Mouse (Mus musculus) hindbrain, embryonic 10.5 days (tissue): ENCODE data around the gene Il2ra. TPM values are rescaled to one million over a fixed set of nuclear protein-coding genes. Genes with fewer than 3 reads are reported as not detected.
"Not testable (repeated sequence)": the region's sequence is repeated elsewhere in the genome, so short reads cannot be mapped to it uniquely, and the experiment has no call there.

Source experiments
- DNase-seq: peaks from one replicate; pipeline ENCODE4 v3.0.0-alpha.2; 2017; ENCODE audit warnings: low spot score
- H3K27ac ChIP-seq: fragments of 300-500 bp; sonication (generic); 2 replicates; pipeline ENCODE4 v1.5.1; 2016; ENCODE audit warnings: mild to moderate bottlenecking, moderate library complexity
- H3K27me3 ChIP-seq: fragments of 300-500 bp; sonication (generic); 2 replicates; pipeline ENCODE4 v1.6.1; 2016; ENCODE audit warnings: mild to moderate bottlenecking; ENCODE audit not compliant: poor library complexity, insufficient read depth, severe bottlenecking
- H3K36me3 ChIP-seq: fragments of 300-500 bp; sonication (generic); 2 replicates; pipeline ENCODE4 v1.6.1; 2016; ENCODE audit warnings: mild to moderate bottlenecking, moderate library complexity
- H3K4me1 ChIP-seq: fragments of 300-500 bp; sonication (generic); replicated peaks from 2 replicates; pipeline ENCODE4 v1.6.1; 2016; ENCODE audit warnings: mild to moderate bottlenecking
- H3K4me3 ChIP-seq: fragments of 300-500 bp; sonication (generic); 2 replicates; pipeline ENCODE4 v1.5.1; 2016; ENCODE audit warnings: mild to moderate bottlenecking, moderate library complexity
- H3K9me3 ChIP-seq: fragments of 300-500 bp; sonication (generic); 2 replicates; pipeline ENCODE4 v1.6.1; 2016; ENCODE audit warnings: mild to moderate bottlenecking, moderate library complexity
- WGBS: fragments of 180-500 bp; shearing (Covaris S2); methylation state at CpG from one replicate; pipeline ENCODE4 v1.1.7; 2016; 5-methylcytosine and 5-hydroxymethylcytosine counted together
- polyA plus RNA-seq: library from polyadenylated mRNA; unstranded; fragments of >200 nt; fragmentation: Nextera tagmentation; extraction: Ambion mirVana; gene quantifications from 2 replicates; pipeline ENCODE4 v1.2.1, GENCODE M21; 2016

The Il2ra gene
- polyA plus RNA-seq: not detected in 2 replicates

GRCm38 (mm10) chr2:11642451-11642941 lies at the start of gene Il2ra:
Gene Il2ra (plus strand): TSS chr2:11642807.
- H3K9me3 ChIP-seq: no peaks in the 10 kb centered on the region
- DNase-seq: no peak
- no peak within 1 kb of the TSS for H3K27ac ChIP-seq
- 91% methylated on average over 3 of the region's 3 CpGs for WGBS
- H3K4me1 ChIP-seq: no peaks in the 10 kb centered on the region
- no peak within 1 kb of the TSS for H3K4me3 ChIP-seq
- no peaks in the 10 kb centered on the region for H3K27me3 ChIP-seq
- H3K36me3 ChIP-seq: no peaks in the 10 kb centered on the region

GRCm38 (mm10) chr2:11596690-11597089 lies 45.9 kb upstream of the Il2ra start:
- no peak for DNase-seq
- Histone ChIP-seq H3K27ac (no peak overlapping the region), H3K4me1 (peaks cover 2% of the 10 kb centered on the region), H3K9me3 (no peaks in the 10 kb centered on the region), H3K27me3 (no peaks in the 10 kb centered on the region), H3K4me3 (no peak overlapping the region), H3K36me3 (peaks cover 91% of the 10 kb centered on the region)
- WGBS: 93% methylated on average over 2 of the region's 2 CpGs

- no peak for DNase-seq
- peaks cover 10% of the 10 kb centered on the region for H3K4me1 ChIP-seq
- H3K27ac ChIP-seq: no peak overlapping the region
- H3K9me3 ChIP-seq: no peaks in the 10 kb centered on the region
- 96% methylated on average over 7 of the region's 7 CpGs for WGBS
- peaks cover 79% of the 10 kb centered on the region for H3K36me3 ChIP-seq
- no peak overlapping the region for H3K4me3 ChIP-seq
- H3K27me3 ChIP-seq: no peaks in the 10 kb centered on the region
Observed at GRCm38 (mm10) chr2:11597906-11598305, 44.7 kb upstream of the Il2ra start.

GRCm38 (mm10) chr2:11601795-11602194 lies 40.8 kb upstream of the Il2ra start:
- WGBS: 86% methylated on average over 6 of the region's 6 CpGs
- no peaks in the 10 kb centered on the region for H3K27me3 ChIP-seq
- H3K9me3 ChIP-seq: no peaks in the 10 kb centered on the region
- DNase-seq: no peak
- peaks cover 45% of the 10 kb centered on the region for H3K36me3 ChIP-seq
- peak overlapping the region; percentile 96 for H3K4me3 ChIP-seq
- peaks cover 10% of the 10 kb centered on the region for H3K4me1 ChIP-seq
- no peak overlapping the region for H3K27ac ChIP-seq

- H3K27me3 ChIP-seq: no peaks in the 10 kb centered on the region
- peaks cover 35% of the 10 kb centered on the region for H3K36me3 ChIP-seq
- H3K4me3 ChIP-seq: peak overlapping the region; percentile 96
- H3K9me3 ChIP-seq: no peaks in the 10 kb centered on the region
- peaks cover 10% of the 10 kb centered on the region for H3K4me1 ChIP-seq
- 1% methylated on average over 78 of the region's 78 CpGs for WGBS
- peak overlapping the region; percentile 97 for H3K27ac ChIP-seq
- peak; percentile 95 for DNase-seq
Observed at GRCm38 (mm10) chr2:11602506-11603489, 39.8 kb upstream of the Il2ra start.

- H3K27ac ChIP-seq: peak within 1 kb of the TSS; percentile 97
- no peaks in the 10 kb centered on the region for H3K9me3 ChIP-seq
- H3K27me3 ChIP-seq: no peaks in the 10 kb centered on the region
- peaks cover 10% of the 10 kb centered on the region for H3K4me1 ChIP-seq
- peak within 1 kb of the TSS; percentile 96 for H3K4me3 ChIP-seq
- 86% methylated on average over 5 of the region's 5 CpGs for WGBS
- peaks cover 22% of the 10 kb centered on the region for H3K36me3 ChIP-seq
- no peak for DNase-seq
Observed at GRCm38 (mm10) chr2:11604053-11604452, 38.6 kb upstream of the Il2ra start, which contains the start of gene Rbm17. Gene Rbm17 (minus strand): TSS chr2:11604153.

GRCm38 (mm10) chr2:11604911-11605310 lies 37.7 kb upstream of the Il2ra start:
- H3K9me3 ChIP-seq: no peaks in the 10 kb centered on the region
- peaks cover 14% of the 10 kb centered on the region for H3K36me3 ChIP-seq
- no peak overlapping the region for H3K27ac ChIP-seq
- H3K4me3 ChIP-seq: no peak overlapping the region
- H3K4me1 ChIP-seq: peaks cover 10% of the 10 kb centered on the region
- H3K27me3 ChIP-seq: no peaks in the 10 kb centered on the region
- DNase-seq: no peak

- whole genome bisulfite sequencing: 82% methylated on average over 4 of the region's 4 CpGs
Observed at GRCm38 (mm10) chr2:11606718-11607117, 35.9 kb upstream of the Il2ra start.

GRCm38 (mm10) chr2:11612939-11613338 lies 29.7 kb upstream of the Il2ra start:
- H3K4me3 ChIP-seq, H3K9me3 ChIP-seq, H3K4me1 ChIP-seq, H3K27ac ChIP-seq, H3K36me3 ChIP-seq, H3K27me3 ChIP-seq, DNase-seq: not testable (repeated sequence)
- WGBS: 91% methylated on average over 6 of the region's 6 CpGs

More at GRCm38 (mm10) chr2:11606718-11607117, 35.9 kb upstream of the Il2ra start:
- H3K27ac ChIP-seq, H3K9me3 ChIP-seq, DNase-seq, H3K4me3 ChIP-seq, H3K27me3 ChIP-seq, H3K4me1 ChIP-seq, H3K36me3 ChIP-seq: not testable (repeated sequence)

- no peaks in the 10 kb centered on the region for H3K4me1 ChIP-seq
- no peak overlapping the region for H3K4me3 ChIP-seq
- WGBS: 92% methylated on average over 9 of the region's 9 CpGs
- DNase-seq: no peak
- H3K27me3 ChIP-seq: no peaks in the 10 kb centered on the region
- H3K9me3 ChIP-seq: peaks cover 5% of the 10 kb centered on the region; the same call in 1 of the 2 replicates
- no peaks in the 10 kb centered on the region for H3K36me3 ChIP-seq
- H3K27ac ChIP-seq: no peak overlapping the region
Observed at GRCm38 (mm10) chr2:11616846-11617245, 25.8 kb upstream of the Il2ra start.

GRCm38 (mm10) chr2:11619598-11619997 lies 23.0 kb upstream of the Il2ra start:
- no peak overlapping the region for H3K27ac ChIP-seq
- no peak for DNase-seq
- H3K4me3 ChIP-seq: no peak overlapping the region
- WGBS: 83% methylated on average over 2 of the region's 2 CpGs
- peaks cover 5% of the 10 kb centered on the region; the same call in 1 of the 2 replicates for H3K9me3 ChIP-seq
- H3K27me3 ChIP-seq: no peaks in the 10 kb centered on the region
- H3K4me1 ChIP-seq: no peaks in the 10 kb centered on the region
- H3K36me3 ChIP-seq: no peaks in the 10 kb centered on the region

- no peaks in the 10 kb centered on the region for H3K9me3 ChIP-seq
- H3K4me1 ChIP-seq: no peaks in the 10 kb centered on the region
- 92% methylated on average over 8 of the region's 8 CpGs for WGBS
- no peaks in the 10 kb centered on the region for H3K27me3 ChIP-seq
- no peak for DNase-seq
- H3K4me3 ChIP-seq: no peak overlapping the region
- H3K27ac ChIP-seq: no peak overlapping the region
- no peaks in the 10 kb centered on the region for H3K36me3 ChIP-seq
Observed at GRCm38 (mm10) chr2:11623173-11623572, 19.4 kb upstream of the Il2ra start.

GRCm38 (mm10) chr2:11623726-11624125 lies 18.9 kb upstream of the Il2ra start:
- WGBS: 90% methylated on average over 2 of the region's 2 CpGs

More at GRCm38 (mm10) chr2:11623726-11624125, 18.9 kb upstream of the Il2ra start:
- Histone ChIP-seq H3K36me3 (no peaks in the 10 kb centered on the region), H3K4me3 (no peak overlapping the region), H3K4me1 (no peaks in the 10 kb centered on the region), H3K27me3 (no peaks in the 10 kb centered on the region), H3K9me3 (no peaks in the 10 kb centered on the region), H3K27ac (no peak overlapping the region)
- no peak for DNase-seq
